Mouse (Mus musculus) cerebellum, postnatal 4 days (tissue): ENCODE data around the gene Rasef.
"Not testable (repeated sequence)": the region's sequence is repeated elsewhere in the genome, so short reads cannot be mapped to it uniquely, and the experiment has no call there.

Source experiments
- DNase-seq, 2 experiments: peaks; one replicate each; pipeline ENCODE4 v3.0.0; 2022; ENCODE audit warnings: low spot score in 2 of 2, mixed read lengths in 1 of 2

The Rasef gene

GRCm38 (mm10) chr4:73790260-73791185, at the start of gene Rasef:
Gene Rasef, minus strand, starts transcription at chr4:73790994.
- peak; percentile 13 to 20 for DNase-seq

- no peak for DNase-seq
Observed at GRCm38 (mm10) chr4:73826587-73826986, 35.8 kb upstream of the Rasef start.

DNA sequence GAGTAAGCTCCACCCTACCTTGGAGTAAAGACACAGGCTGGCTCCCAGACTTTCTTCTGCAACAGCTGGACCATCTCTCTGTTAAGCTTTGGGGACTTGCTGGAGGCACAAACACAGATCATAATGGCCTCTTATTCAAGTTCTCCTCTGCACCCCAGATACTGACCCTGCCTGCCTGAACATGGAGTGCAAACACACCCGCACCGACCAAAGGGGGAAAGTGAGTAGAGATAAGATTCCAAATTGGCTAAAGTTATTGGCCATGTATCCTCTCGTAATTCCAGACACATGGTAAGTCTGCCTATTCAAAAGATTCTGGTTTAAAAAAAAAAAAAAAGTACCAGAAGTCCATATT, 369 bp upstream of the Rasef start:
- DNase-seq: no peak

- DNase-seq: no peak
Observed at GRCm38 (mm10) chr4:73789534-73789933, 1.3 kb downstream of the Rasef start.

DNA sequence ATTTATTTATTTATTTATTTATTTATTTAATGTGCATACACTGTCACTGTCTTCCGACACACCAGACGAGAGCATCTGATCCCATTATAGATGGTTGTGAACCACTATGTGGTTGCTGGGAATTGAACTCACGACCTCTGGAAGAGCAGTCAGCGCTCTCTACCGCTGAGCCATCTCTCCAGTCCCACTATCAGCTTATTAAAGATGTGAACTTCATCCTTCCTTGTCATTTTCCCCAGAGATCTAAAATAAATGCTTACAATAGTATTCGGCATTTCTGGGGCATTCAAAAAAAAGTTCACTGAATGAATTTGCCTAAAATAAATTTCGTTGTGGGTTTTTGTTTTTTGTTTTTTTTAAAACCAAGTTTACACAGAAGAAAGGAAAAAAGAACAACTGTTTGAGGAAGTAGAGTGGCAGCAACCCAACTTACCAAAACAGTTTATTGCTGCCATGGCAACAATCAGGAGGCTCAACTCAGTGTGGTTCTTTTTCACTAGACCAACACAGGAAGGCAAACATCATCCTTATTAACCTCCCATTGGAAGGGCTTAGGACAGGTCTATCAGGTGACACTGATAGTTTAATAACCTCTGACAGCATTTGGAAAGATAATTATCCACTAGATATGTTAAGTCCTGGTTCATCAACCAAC, 2.6 kb downstream of the Rasef start:
- no peak for DNase-seq

- no peak for DNase-seq
Observed at GRCm38 (mm10) chr4:73784147-73784546, 6.6 kb downstream of the Rasef start.

DNA sequence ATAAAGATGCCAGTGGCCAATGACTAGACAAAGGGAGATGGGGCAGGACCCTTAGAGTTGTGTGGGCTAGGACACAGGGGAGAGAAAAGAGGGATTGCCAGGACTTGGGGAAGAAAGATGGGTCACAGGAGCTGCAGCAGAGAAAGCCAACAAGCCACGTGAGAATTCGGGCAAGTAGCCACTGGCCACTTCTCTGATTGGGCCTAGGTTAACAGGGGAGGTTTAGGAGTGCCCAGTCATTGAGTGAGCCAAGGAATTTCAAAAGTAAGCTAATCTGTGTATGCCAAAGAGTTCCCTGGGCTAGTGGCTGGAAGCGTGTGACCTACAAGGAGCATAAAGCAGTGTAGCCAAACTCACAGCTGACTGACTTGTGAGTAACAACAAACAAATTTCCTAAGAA, 9.7 kb downstream of the Rasef start:
- DNase-seq: no peak

DNA sequence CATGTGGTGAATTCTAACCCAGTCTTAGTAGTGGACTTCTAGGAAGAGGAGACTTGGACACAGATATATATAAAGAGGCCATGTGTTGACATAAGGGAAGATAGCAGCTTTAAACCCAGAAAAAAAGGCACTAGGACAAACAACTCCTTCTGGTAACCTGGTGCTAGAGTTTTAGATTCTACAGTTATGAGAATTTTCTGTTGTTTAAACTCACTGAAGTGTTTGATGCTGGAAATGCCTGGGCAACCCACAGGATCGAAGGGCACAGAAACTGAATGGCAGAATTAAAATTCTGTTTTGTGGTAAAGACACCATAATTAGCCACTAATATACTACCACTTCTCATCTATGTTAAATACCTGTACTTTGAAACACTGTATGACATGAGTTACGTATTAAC, 15.5 kb downstream of the Rasef start:
- DNase-seq: no peak

DNA sequence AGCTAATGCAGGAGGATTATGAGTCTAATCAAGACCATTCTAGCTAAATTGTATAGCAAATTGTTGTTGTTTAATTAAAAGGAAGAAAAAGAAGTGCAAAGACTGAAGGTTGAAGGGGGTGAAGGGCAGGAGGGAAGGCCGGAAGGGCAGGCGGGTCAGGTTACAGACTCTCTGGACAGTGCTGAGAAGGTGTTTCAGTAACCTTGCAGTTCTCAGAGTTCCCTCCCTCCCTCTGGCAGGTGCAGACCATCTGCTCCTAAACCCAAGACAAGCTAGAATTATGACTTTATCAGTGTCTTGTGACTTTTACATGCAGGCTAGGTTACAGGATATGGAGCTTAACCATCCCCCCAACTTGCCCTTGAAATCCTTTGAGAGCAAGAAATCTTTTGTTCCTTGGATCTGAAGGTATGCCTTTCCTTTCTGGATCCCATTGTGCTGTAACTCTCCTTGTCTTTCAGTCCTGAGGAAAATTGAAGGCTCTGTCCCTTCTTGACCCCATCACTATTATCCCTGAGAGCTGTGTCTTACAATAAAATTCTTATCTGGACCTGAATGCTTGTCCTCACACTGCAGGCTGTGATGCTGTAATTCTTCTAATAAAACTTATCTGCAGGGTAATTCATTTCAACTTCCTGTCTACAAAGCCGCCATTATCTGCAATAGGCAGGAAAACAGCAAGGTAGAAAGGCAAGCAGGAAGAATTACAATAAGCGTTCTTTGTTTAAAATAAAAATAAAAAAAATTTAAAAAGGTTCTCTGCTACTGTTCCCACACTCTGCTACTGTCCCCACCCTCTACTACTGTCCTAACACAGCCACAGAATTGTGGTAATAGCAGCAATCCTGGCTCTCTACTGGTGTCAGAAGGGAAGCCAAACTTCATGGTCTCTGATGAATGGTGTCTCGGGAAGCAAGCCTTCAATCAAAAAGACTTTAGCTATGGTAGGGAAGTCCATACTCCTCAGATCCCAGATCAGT, 16.7 kb downstream of the Rasef start:
- no peak for DNase-seq

DNA sequence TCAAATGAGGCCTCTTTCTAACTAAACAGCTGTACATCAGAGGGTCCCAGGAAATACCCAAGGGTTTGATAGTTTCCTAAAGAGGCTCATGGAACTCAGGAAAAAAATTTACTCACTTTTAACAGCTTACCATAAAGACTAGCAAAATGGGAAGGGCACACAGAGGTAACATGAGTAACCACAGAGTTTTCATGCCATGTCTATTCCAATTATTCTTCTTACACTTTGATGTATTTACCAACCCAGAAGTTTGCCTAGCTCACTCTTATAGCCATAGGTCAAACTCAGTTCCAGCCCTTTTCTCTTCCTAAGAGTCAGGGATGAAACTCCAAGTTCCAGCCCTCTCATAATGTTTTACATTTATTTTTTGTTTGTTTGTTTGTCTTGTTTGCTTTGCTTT, 18.8 kb downstream of the Rasef start:
- DNase-seq: no peak

DNA sequence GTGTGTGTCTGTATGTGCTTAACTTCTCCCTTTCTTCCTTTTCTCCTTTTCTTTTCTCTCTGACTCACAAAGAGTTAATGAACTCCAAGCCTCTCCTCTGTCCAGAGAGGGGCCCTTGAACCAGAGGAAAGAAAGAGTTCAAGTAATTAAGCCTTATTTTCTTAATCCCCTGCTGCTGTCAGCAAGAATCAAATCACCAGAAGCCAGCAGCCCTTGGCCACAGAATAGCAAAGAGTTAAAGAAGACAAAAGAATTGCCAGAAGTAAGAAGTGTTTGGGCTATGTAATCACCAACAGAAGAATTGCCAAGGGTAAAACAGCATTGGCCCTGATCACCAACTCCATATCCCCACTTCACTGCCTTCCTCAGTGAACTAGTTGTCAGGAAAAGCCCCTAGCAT, 20.2 kb downstream of the Rasef start:
- no peak for DNase-seq

DNA sequence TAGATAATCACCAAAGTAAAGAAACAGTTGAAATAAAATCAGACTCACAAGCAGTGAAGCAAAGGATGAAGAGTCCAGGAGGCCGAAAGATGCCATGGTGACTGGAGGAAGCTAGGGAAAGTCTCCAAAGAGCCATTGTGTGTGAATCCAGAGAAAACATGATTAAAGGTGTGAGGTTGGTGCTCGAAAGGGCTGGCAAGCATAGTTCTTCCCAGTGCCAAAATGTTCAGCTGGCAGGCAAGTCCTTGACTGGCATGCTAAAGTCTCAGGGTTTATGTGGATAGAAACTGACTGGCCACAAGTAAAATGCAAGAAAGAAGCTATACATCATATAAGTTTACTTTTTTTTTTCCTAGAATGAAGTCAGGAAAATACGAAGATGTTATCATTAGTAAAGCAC, 22.6 kb downstream of the Rasef start:
- DNase-seq: no peak

- no peak for DNase-seq
Observed at GRCm38 (mm10) chr4:73748219-73748618, 42.6 kb downstream of the Rasef start.

- DNase-seq: no peak
Observed at GRCm38 (mm10) chr4:73739439-73739838, 51.4 kb downstream of the Rasef start.

DNA sequence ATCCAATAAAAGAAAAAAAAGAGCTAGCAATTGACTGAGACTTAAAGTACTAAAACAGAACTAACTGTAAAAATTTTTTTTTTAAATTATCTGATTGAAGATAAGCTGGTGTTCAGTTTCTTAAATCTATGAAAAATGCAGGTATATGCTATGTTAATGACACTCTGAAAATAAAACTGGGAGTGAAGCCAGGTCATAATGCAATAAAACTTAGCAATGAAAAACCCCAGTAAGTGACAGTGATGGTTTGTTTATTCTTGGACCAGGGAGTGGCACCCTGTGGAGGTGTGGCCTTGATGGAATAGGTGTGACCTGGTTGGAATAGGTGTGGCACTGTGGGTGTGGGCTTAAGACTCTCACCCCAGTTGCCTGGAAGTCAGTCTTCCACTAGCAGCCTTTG, 71.0 kb downstream of the Rasef start:
- no peak for DNase-seq

DNA sequence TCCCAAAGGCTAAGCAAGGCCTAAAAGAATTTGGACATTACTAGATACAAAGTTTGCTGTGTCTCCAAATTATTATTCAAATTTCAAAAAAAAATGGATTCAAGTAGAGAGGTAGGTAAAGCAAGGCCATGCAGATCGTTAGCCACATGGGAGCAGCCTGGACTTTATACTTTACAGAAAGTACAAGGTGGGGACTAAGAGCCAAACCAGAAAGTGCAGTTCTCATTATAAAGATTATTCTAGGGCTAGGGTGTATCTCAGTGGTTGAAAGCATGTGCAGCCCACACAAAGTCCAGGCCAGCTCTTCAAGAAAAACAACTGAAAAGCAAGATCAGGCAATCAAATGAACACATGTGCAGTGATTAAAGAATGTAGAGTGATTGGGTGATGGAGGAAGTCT, 72.0 kb downstream of the Rasef start:
- no peak for DNase-seq

DNA sequence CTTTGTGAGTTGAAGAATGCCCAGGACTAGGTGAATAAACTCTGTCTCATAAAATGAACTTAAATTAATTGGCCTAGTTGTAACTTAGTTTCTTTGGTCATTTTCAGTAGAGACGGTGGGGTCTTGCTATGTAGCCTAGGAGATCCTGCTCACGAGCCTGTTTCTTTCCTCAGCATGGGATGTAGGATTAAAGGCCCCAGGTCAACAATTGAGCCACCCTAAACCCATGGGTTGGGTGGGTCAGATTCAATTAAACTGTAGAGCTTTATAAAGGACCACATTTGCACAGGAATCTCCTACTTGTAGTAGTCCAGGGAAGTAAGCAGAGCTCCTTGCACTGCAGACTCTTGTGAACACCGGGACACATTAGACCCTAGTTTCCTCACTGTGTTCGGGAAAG, 107.6 kb downstream of the Rasef start, which contains the start of gene Gm428:
TSS of gene Gm428 (plus strand) at position 301 of the 400 bp plus-strand sequence.
- not testable (repeated sequence) for DNase-seq

DNA sequence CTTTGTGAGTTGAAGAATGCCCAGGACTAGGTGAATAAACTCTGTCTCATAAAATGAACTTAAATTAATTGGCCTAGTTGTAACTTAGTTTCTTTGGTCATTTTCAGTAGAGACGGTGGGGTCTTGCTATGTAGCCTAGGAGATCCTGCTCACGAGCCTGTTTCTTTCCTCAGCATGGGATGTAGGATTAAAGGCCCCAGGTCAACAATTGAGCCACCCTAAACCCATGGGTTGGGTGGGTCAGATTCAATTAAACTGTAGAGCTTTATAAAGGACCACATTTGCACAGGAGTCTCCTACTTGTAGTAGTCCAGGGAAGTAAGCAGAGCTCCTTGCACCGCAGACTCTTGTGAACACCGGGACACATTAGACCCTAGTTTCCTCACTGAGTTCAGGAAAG, 122.7 kb downstream of the Rasef start, which contains the start of gene Gm11239:
TSS of gene Gm11239 (plus strand) at position 301 of the 400 bp plus-strand sequence.
- DNase-seq: not testable (repeated sequence)
